Mouse (Mus musculus) heart, postnatal 14 days (tissue): ENCODE measurements around the gene Sprn. TPM values are rescaled to one million over a fixed set of nuclear protein-coding genes. Genes with fewer than 3 reads are reported as not detected.

Experiments used
- DNase-seq, 2 experiments: peaks; one replicate each; pipeline ENCODE4 v3.0.0; 2021 to 2022
- intact Hi-C: fragments of 180-260 bp; cut with DNase I; formaldehyde crosslinking; loops from one replicate; pipeline ENCODE4 v1.15.1; 2025
- total RNA-seq, 2 experiments: library from RNA; stranded (reverse); gene quantifications; 2 replicates each; pipeline ENCODE4 v1.2.3; 2021

The Sprn gene
- total RNA-seq, 2 experiments from 2014 or later, result 0.32 to 0.41 TPM

GRCm38 (mm10) chr7:140104009-140104408 lies 50.7 kb downstream of the Sprn start:
- no peak for DNase-seq
- intact Hi-C loops, result no loop called here

DNA sequence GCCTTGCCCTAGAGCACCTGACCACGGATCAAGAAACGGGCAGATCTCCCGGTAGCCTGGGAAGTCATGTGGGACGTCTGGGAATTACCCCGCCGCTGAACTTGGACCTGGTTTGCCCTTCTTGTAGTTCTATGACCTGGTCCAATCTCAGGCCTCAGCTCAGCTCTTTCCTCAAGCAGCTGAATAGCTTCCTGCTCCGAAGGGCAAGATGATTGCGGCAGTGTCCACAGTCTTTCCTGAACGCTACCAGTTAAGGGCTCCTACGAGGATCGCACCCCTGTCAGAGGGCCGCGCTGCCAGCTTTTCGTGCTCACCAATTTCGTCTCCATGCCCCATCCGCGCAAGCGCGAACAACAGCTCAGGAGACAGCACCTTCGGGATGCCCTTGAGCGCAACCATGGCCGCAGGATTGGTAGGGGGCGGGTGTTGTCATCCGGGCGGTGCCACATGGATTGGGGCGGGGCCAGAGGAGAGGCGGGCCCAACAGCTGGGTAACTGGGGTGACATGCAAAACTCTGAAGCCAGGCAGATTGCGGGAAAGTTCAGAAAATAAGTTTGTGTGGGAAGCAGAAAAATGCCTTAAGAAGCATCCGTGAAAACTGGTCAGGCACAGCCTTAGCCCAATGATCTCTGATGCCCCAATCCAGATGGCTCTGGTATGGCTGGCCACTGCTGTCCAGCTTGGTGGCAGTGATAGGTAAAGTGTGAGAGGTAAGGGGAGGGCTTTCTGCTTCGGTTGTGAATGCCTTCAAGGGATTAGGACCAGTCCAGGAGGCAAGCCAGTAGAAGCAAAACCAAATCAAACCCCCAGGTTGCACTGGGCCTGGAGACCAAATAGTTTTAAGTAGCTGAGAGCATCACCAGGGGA lies 52.5 kb downstream of the Sprn start, which contains the start of gene Fuom:
Gene Fuom, minus strand, starts transcription at position 449 of the 868 bp plus-strand sequence.
- intact Hi-C loops, result no loop called here

DNA sequence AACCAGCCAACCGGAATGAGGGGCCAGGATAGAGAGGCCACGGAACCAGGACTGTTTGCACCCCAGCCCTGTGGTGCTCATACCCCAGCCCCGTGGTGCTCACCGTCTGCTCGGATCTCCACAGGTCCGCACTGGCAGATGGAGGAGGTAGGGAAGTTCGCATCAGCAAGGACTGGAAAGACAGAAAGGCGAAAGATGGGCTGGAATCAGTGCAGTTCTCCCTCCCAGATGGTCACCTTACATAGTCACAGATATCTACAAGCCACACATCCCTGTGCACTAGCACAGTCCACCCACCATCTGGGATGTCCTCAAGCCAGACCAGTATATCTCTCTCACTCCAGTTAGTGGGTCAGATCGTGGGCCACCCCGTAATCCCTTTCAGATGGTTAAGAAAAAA lies 53.2 kb downstream of the Sprn start:
- DNase-seq, result no peak
- intact Hi-C loops, result no loop called here

More for the DNA sequence above, 52.5 kb downstream of the Sprn start, which contains the start of gene Fuom:
- peak; percentile 86 to 90 for DNase-seq

Other genes starting within 250 kb of the Sprn start
- gene Utf1, start 211.1 kb downstream of the Sprn start, total RNA-seq, result not detected
- gene 6430531B16Rik, start 176.1 kb downstream of the Sprn start, total RNA-seq, result not detected
- under 1 TPM; 0.93 TPM for gene Adam8, start 162.3 kb downstream of the Sprn start, total RNA-seq
- gene Zfp511, start 118.5 kb downstream of the Sprn start, total RNA-seq, result 10 to 100 TPM; 10.3 to 10.7 TPM
- 10 to 100 TPM; 27.4 to 29.4 TPM for gene Tubgcp2, start 118.2 kb downstream of the Sprn start, total RNA-seq
- not detected for gene Msx3, start 105.8 kb downstream of the Sprn start, total RNA-seq
- gene Caly, start 72.3 kb downstream of the Sprn start, total RNA-seq, result not detected
- gene Prap1, start 61.5 kb downstream of the Sprn start, total RNA-seq, result not detected
- gene Fuom, start 52.4 kb downstream of the Sprn start, total RNA-seq, result 10 to 100 TPM; 76.5 to 77.2 TPM
- 1 to 10 TPM; 3.6 to 3.9 TPM for gene Paox, start 39.1 kb downstream of the Sprn start, total RNA-seq
- gene Echs1, start 38.4 kb downstream of the Sprn start, total RNA-seq, result 100 to 1,000 TPM; 298 to 315 TPM
- 10 to 100 TPM; 28.1 to 29.3 TPM for gene Mtg1, start 17.3 kb downstream of the Sprn start, total RNA-seq
- not detected for gene Olfr522, start 9.9 kb upstream of the Sprn start, total RNA-seq
- not detected for gene Olfr523, start 18.3 kb upstream of the Sprn start, total RNA-seq
- gene Olfr524, start 51.1 kb upstream of the Sprn start, total RNA-seq, result not detected
- gene Cd163l1, start 63.4 kb upstream of the Sprn start, total RNA-seq, result not detected
- under 1 TPM in 1 of 2 experiments, not detected in 1; 0.10 TPM for gene 5830411N06Rik, start 92.4 kb upstream of the Sprn start, total RNA-seq
- not detected for gene Olfr525, start 166.0 kb upstream of the Sprn start, total RNA-seq
- gene Olfr527, start 179.1 kb upstream of the Sprn start, total RNA-seq, result not detected
- gene Olfr60, start 206.8 kb upstream of the Sprn start, total RNA-seq, result not detected
- not detected for gene Olfr530, start 221.5 kb upstream of the Sprn start, total RNA-seq
- not detected for gene Olfr531, start 248.0 kb upstream of the Sprn start, total RNA-seq